Mouse (Mus musculus) CD4-positive, CD25-positive, alpha-beta regulatory T cell (primary cell): ENCODE data around the gene Actr8. TPM values are rescaled to one million over a fixed set of nuclear protein-coding genes. Genes with fewer than 3 reads are reported as not detected.

ENCODE experiments used
- polyA plus RNA-seq: library from polyadenylated mRNA; unstranded; fragments of 100-300 nt; shearing (Covaris generic); gene quantifications from one replicate; pipeline ENCODE4 v1.2.1, GENCODE M21; 2017

Gene Actr8
- polyA plus RNA-seq: 68.8 TPM

GRCm38 (mm10) chr14:29978254-29979204, at the start of gene Actr8:
TSS of gene Actr8 (plus strand) at chr14:29978337.

GRCm38 (mm10) chr14:29968075-29968821, 9.9 kb upstream of the Actr8 start, which contains the start of gene Selenok:
TSS of gene Selenok (plus strand) at chr14:29968308.

GRCm38 (mm10) chr14:30008733-30009575, 30.8 kb downstream of the Actr8 start, which contains the start of the genes Il17rb and Chdh:
TSS of gene Il17rb (minus strand) at chr14:30008896.
TSS of gene Chdh (plus strand) at chr14:30009023.

Other genes starting within 250 kb of the Actr8 start
- 217 TPM for gene Selenok, start 10.0 kb upstream of the Actr8 start, polyA plus RNA-seq
- gene Il17rb, start 30.6 kb downstream of the Actr8 start, polyA plus RNA-seq: 6.5 TPM
- gene Chdh, start 30.7 kb downstream of the Actr8 start, polyA plus RNA-seq: 3.3 TPM